Mouse (Mus musculus): ENCODE results near the gene Taf10. TPM values are rescaled to one million over a fixed set of nuclear protein-coding genes. Genes with fewer than 3 reads are reported as not detected.
"Not testable (repeated sequence)": the region's sequence is repeated elsewhere in the genome, so short reads cannot be mapped to it uniquely, and the experiment has no call there.

The Taf10 gene
- polyA plus RNA-seq, 1 experiment from 2014 or later: 180 TPM

GRCm38 (mm10) chr7:105742539-105743215, 1.5 kb downstream of the Taf10 start:
- H3K4me3 ChIP-seq (ENCODE audit: low read length): peak overlapping the region; percentile 91; the same call in 1 of the 2 replicates
- H3K4me2 ChIP-seq (replicated peaks; ENCODE audit: low read depth, low read length): peak overlapping the region; percentile 76; the same call in 1 of the 2 replicates

GRCm38 (mm10) chr7:105741978-105742377, 2.2 kb downstream of the Taf10 start:
- Histone ChIP-seq H3K4me2 (replicated peaks; ENCODE audit: low read depth, low read length) (no peak overlapping the region), H3K4me1 (ENCODE audit: control insufficient read depth, insufficient read depth, low read length) (peaks cover 22% of the 10 kb centered on the region), H3K9ac (ENCODE audit: low read depth, low read length) (no peak overlapping the region), H3K4me3 (ENCODE audit: low read length) (no peak overlapping the region), H3K9me3 (ENCODE audit: control insufficient read depth, low read length) (no peaks in the 10 kb centered on the region), H3K36me3 (ENCODE audit: control insufficient read depth, insufficient read depth, low read length) (peaks cover 44% of the 10 kb centered on the region), H3K27me3 (ENCODE audit: control insufficient read depth, insufficient read depth, low read length) (no peaks in the 10 kb centered on the region), H3K27ac (ENCODE audit: low read depth, low read length) (no peak overlapping the region)
- 95% methylated on average over 9 of the region's 9 CpGs for WGBS
- no peak for ATAC-seq (ENCODE audit: low FRiP score, low TSS enrichment)

More at GRCm38 (mm10) chr7:105742539-105743215, 1.5 kb downstream of the Taf10 start:
- H3K9me3 ChIP-seq (ENCODE audit: control insufficient read depth, low read length); H3K27ac ChIP-seq (ENCODE audit: low read depth, low read length); H3K9ac ChIP-seq (ENCODE audit: low read depth, low read length); H3K27me3 ChIP-seq (ENCODE audit: control insufficient read depth, insufficient read depth, low read length); ATAC-seq (ENCODE audit: low FRiP score, low TSS enrichment): not testable (repeated sequence)
- 80% methylated on average over 7 of the region's 7 CpGs for WGBS
- Histone ChIP-seq H3K36me3 (ENCODE audit: control insufficient read depth, insufficient read depth, low read length) (peaks cover 48% of the 10 kb centered on the region), H3K4me1 (ENCODE audit: control insufficient read depth, insufficient read depth, low read length) (peaks cover 19% of the 10 kb centered on the region)

- Histone ChIP-seq H3K36me3 (ENCODE audit: control insufficient read depth, insufficient read depth, low read length) (peaks cover 37% of the 10 kb centered on the region), H3K9ac (ENCODE audit: low read depth, low read length) (no peak overlapping the region), H3K27me3 (ENCODE audit: control insufficient read depth, insufficient read depth, low read length) (no peaks in the 10 kb centered on the region), H3K4me2 (replicated peaks; ENCODE audit: low read depth, low read length) (no peak overlapping the region), H3K9me3 (ENCODE audit: control insufficient read depth, low read length) (no peaks in the 10 kb centered on the region), H3K4me3 (ENCODE audit: low read length) (no peak overlapping the region), H3K4me1 (ENCODE audit: control insufficient read depth, insufficient read depth, low read length) (peaks cover 22% of the 10 kb centered on the region), H3K27ac (ENCODE audit: low read depth, low read length) (no peak overlapping the region)
- no peak for ATAC-seq (ENCODE audit: low FRiP score, low TSS enrichment)
- 87% methylated on average over 6 of the region's 6 CpGs for WGBS
Observed at GRCm38 (mm10) chr7:105740851-105741250, 3.3 kb downstream of the Taf10 start.

GRCm38 (mm10) chr7:105740089-105740795, 3.9 kb downstream of the Taf10 start:
- H3K4me1 ChIP-seq (ENCODE audit: control insufficient read depth, insufficient read depth, low read length): peaks cover 22% of the 10 kb centered on the region
- H3K27ac ChIP-seq (ENCODE audit: low read depth, low read length): peak overlapping the region; percentile 93; the same call in 1 of the 2 replicates
- no peaks in the 10 kb centered on the region for H3K9me3 ChIP-seq (ENCODE audit: control insufficient read depth, low read length)
- no peak overlapping the region for H3K4me2 ChIP-seq (replicated peaks; ENCODE audit: low read depth, low read length)
- no peak overlapping the region for H3K4me3 ChIP-seq (ENCODE audit: low read length)
- no peaks in the 10 kb centered on the region for H3K27me3 ChIP-seq (ENCODE audit: control insufficient read depth, insufficient read depth, low read length)
- H3K9ac ChIP-seq (ENCODE audit: low read depth, low read length): no peak overlapping the region
- WGBS: 90% methylated on average over 13 of the region's 13 CpGs
- peaks cover 37% of the 10 kb centered on the region for H3K36me3 ChIP-seq (ENCODE audit: control insufficient read depth, insufficient read depth, low read length)
- ATAC-seq (ENCODE audit: low FRiP score, low TSS enrichment): no peak

- H3K4me2 ChIP-seq (replicated peaks; ENCODE audit: low read depth, low read length): peak overlapping the region; percentile 50
- peak; percentile 75 for ATAC-seq (ENCODE audit: low FRiP score, low TSS enrichment)
- H3K27me3 ChIP-seq (ENCODE audit: control insufficient read depth, insufficient read depth, low read length): no peaks in the 10 kb centered on the region
- H3K9ac ChIP-seq (ENCODE audit: low read depth, low read length): peak overlapping the region; percentile 44; the same call in 1 of the 2 replicates
- peak overlapping the region; percentile 93 for H3K27ac ChIP-seq (ENCODE audit: low read depth, low read length)
- no peaks in the 10 kb centered on the region for H3K9me3 ChIP-seq (ENCODE audit: control insufficient read depth, low read length)
- H3K4me3 ChIP-seq (ENCODE audit: low read length): peak overlapping the region; percentile 90; the same call in 1 of the 2 replicates
- 18% methylated on average over 3 of the region's 3 CpGs for WGBS
- H3K36me3 ChIP-seq (ENCODE audit: control insufficient read depth, insufficient read depth, low read length): peaks cover 45% of the 10 kb centered on the region
- H3K4me1 ChIP-seq (ENCODE audit: control insufficient read depth, insufficient read depth, low read length): peaks cover 27% of the 10 kb centered on the region
Observed at GRCm38 (mm10) chr7:105738948-105739347, 5.2 kb downstream of the Taf10 start.

GRCm38 (mm10) chr7:105738286-105738685, 5.9 kb downstream of the Taf10 start:
- peak overlapping the region; percentile 93 for H3K27ac ChIP-seq (ENCODE audit: low read depth, low read length)
- H3K9me3 ChIP-seq (ENCODE audit: control insufficient read depth, low read length): no peaks in the 10 kb centered on the region
- ATAC-seq (ENCODE audit: low FRiP score, low TSS enrichment): no peak
- H3K36me3 ChIP-seq (ENCODE audit: control insufficient read depth, insufficient read depth, low read length): peaks cover 52% of the 10 kb centered on the region
- 76% methylated on average over 2 of the region's 2 CpGs for WGBS
- peaks cover 24% of the 10 kb centered on the region for H3K4me1 ChIP-seq (ENCODE audit: control insufficient read depth, insufficient read depth, low read length)
- H3K4me3 ChIP-seq (ENCODE audit: low read length): peak overlapping the region; percentile 90
- H3K9ac ChIP-seq (ENCODE audit: low read depth, low read length): peak overlapping the region; percentile 44; the same call in 1 of the 2 replicates
- H3K27me3 ChIP-seq (ENCODE audit: control insufficient read depth, insufficient read depth, low read length): no peaks in the 10 kb centered on the region
- peak overlapping the region; percentile 50 for H3K4me2 ChIP-seq (replicated peaks; ENCODE audit: low read depth, low read length)

GRCm38 (mm10) chr7:105737648-105738047, 6.5 kb downstream of the Taf10 start:
- peak overlapping the region; percentile 90 for H3K9ac ChIP-seq (ENCODE audit: low read depth, low read length)
- no peak overlapping the region; the same call in 1 of the 2 replicates for H3K27ac ChIP-seq (ENCODE audit: low read depth, low read length)
- H3K4me2 ChIP-seq (replicated peaks; ENCODE audit: low read depth, low read length): peak overlapping the region; percentile 50
- peak overlapping the region; percentile 90 for H3K4me3 ChIP-seq (ENCODE audit: low read length)
- no peaks in the 10 kb centered on the region for H3K27me3 ChIP-seq (ENCODE audit: control insufficient read depth, insufficient read depth, low read length)
- 21% methylated on average over 3 of the region's 3 CpGs for WGBS
- no peaks in the 10 kb centered on the region for H3K9me3 ChIP-seq (ENCODE audit: control insufficient read depth, low read length)
- no peak for ATAC-seq (ENCODE audit: low FRiP score, low TSS enrichment)
- peaks cover 53% of the 10 kb centered on the region for H3K36me3 ChIP-seq (ENCODE audit: control insufficient read depth, insufficient read depth, low read length)
- H3K4me1 ChIP-seq (ENCODE audit: control insufficient read depth, insufficient read depth, low read length): peaks cover 22% of the 10 kb centered on the region

- H3K27me3 ChIP-seq (ENCODE audit: control insufficient read depth, insufficient read depth, low read length): no peaks in the 10 kb centered on the region
- peaks cover 53% of the 10 kb centered on the region for H3K36me3 ChIP-seq (ENCODE audit: control insufficient read depth, insufficient read depth, low read length)
- 0% methylated on average over 30 of the region's 30 CpGs for WGBS
Observed at GRCm38 (mm10) chr7:105736911-105737521, 7.1 kb downstream of the Taf10 start, which contains the start of gene Rrp8. Gene Rrp8 (minus strand): TSS chr7:105737385.

More at GRCm38 (mm10) chr7:105736911-105737521, 7.1 kb downstream of the Taf10 start, which contains the start of gene Rrp8:
- H3K9me3 ChIP-seq (ENCODE audit: control insufficient read depth, low read length): no peaks in the 10 kb centered on the region
- ATAC-seq (ENCODE audit: low FRiP score, low TSS enrichment): 0 out of 2 replicates have a peak, but pooled peaks have one; percentile 1
- H3K4me2 ChIP-seq (replicated peaks; ENCODE audit: low read depth, low read length): peak within 1 kb of the TSS; percentile 50
- peak within 1 kb of the TSS; percentile 90 for H3K9ac ChIP-seq (ENCODE audit: low read depth, low read length)
- H3K4me3 ChIP-seq (ENCODE audit: low read length): peak within 1 kb of the TSS; percentile 90
- peak within 1 kb of the TSS; percentile 83 for H3K27ac ChIP-seq (ENCODE audit: low read depth, low read length)
- H3K4me1 ChIP-seq (ENCODE audit: control insufficient read depth, insufficient read depth, low read length): peaks cover 22% of the 10 kb centered on the region

Measured in kidney, embryonic 14.5 days (tissue).